Mouse (Mus musculus) monocyte, adult 2 months (primary cell): ENCODE data around the gene Eif4g3.

Source experiments
- DNase-seq, 2 experiments: peaks; one replicate each; pipeline ENCODE4 v3.0.0; 2022; ENCODE audit warnings: low spot score in 2 of 2, low read depth in 1 of 2

Gene Eif4g3

GRCm38 (mm10) chr4:138153980-138154379, 161.2 kb downstream of the Eif4g3 start:
- peak in 1 of 2 experiments; percentile 8 for DNase-seq

GRCm38 (mm10) chr4:138160918-138161317, 168.1 kb downstream of the Eif4g3 start:
- no peak for DNase-seq

GRCm38 (mm10) chr4:138161550-138161949, 168.7 kb downstream of the Eif4g3 start:
- DNase-seq = no peak

- DNase-seq = no peak
Observed at GRCm38 (mm10) chr4:138163836-138164235, 171.0 kb downstream of the Eif4g3 start.

DNA sequence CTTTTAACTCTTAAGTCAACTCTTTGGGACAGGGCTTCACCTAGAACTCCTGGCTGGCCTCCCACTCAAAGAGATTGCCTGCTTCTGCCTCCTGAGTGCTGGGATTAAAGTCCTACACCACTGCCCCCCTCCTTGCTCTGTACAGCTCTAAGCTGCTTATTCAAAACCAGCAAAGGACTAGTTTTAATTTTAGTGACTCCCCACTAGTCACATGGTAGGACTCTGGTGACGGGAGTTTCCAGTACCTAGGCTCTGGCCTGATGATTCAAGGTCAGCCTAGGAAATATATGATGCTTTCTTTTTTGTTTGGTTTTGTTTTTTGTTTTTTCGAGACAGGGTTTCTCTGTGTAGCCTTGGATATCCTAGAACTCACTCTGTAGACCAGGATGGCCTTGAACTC, 172.0 kb downstream of the Eif4g3 start:
- no peak for DNase-seq

DNA sequence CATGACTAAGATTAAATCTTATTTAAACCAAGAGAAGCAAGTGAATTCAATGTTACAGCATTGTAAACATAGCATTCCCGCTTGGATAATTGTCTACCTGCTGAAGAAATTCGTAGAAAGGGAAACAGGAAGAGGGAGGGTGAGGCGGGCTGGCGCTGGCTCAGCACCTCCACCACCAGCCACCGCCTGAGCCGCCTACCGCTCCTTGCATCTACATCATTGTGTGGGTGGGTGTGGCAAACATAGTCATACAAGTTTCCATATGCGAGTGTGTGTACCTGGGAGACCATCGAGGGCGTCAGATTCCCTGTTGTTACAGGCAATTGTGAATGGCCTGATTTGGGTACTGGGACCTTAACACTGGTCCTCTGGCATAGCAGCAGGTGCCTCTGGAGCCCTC, 173.7 kb downstream of the Eif4g3 start:
- no peak for DNase-seq

GRCm38 (mm10) chr4:138168162-138168561, 175.3 kb downstream of the Eif4g3 start:
- no peak for DNase-seq

DNA sequence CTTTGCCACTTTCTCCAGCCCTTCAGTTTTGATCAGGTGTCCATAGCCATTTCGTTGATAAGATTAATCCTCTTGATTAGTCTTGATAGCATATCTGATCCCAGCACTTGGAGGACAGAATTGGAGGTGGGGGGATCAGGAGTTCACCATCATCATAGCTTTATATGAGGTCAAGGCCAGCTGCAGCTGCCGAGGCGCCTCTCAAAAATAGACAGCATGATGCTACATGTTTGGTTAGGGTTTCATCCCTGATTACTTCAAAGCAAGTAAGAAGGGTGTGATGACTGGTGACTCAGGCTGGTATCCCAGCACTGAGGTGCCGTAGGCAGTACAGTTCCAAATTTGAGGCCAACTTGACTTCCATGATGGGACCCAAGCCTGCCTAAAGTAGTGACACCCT, 176.6 kb downstream of the Eif4g3 start:
- DNase-seq = no peak

DNA sequence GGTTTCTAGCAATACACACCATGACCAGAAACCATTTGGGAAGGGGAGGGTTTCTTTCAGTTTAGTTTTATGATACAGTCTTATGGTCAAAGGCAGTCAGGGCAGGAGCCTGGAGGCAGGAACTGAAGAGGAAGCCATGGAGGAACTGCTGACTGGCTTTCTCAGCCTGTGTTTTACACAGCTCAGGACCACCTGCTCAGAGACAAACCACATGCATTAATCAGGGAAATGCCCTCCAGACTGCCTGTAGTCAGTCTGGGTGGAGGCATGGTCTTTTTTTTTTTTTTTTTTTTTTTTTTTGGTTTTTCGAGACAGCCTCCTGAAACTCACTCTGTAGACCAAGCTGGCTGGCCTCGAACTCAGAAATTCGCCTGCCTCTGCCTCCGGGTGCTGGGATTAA, 179.9 kb downstream of the Eif4g3 start:
- no peak for DNase-seq

DNA sequence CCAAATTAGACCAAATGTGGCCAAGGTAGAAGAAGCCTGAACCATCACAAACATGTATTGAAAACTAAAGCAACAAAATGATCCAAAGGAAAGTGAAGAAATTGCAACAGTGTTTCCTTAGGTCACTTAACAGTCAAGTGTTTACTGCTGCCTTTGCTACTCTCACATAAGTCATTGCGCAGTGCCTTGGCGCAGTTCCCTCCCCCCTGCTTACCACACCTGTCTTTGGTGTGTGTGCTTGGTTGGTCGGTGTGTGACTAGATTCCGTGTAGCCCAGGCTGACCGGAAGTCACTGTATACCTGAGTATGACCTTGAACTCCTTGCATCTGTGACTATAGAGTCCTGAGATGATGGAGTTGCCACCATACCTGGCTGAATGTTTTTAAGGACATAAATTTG, 186.6 kb downstream of the Eif4g3 start:
- DNase-seq = no peak

- DNase-seq = no peak
Observed at GRCm38 (mm10) chr4:138180719-138181118, 187.9 kb downstream of the Eif4g3 start.

GRCm38 (mm10) chr4:138184056-138184455, 191.2 kb downstream of the Eif4g3 start:
- DNase-seq = no peak

DNA sequence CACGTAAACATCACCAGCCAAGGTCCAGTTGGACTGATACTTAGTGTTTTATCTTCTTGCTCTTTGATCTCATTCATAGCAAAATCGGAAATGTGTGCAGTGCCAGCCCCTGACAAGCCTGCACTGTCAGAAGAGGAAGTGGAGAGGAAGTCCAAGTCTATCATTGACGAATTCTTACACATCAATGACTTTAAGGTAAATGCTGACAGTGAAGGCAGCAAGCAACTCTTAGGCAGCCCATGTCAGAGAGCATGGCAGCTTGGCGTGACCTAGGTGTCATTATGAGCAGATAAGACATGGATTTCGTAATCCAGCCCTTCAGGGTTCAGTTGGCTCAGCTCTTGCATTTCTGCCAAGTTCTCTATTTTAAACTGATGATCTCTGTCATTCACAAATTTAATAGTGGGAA, 191.8 kb downstream of the Eif4g3 start:
- DNase-seq = no peak

DNA sequence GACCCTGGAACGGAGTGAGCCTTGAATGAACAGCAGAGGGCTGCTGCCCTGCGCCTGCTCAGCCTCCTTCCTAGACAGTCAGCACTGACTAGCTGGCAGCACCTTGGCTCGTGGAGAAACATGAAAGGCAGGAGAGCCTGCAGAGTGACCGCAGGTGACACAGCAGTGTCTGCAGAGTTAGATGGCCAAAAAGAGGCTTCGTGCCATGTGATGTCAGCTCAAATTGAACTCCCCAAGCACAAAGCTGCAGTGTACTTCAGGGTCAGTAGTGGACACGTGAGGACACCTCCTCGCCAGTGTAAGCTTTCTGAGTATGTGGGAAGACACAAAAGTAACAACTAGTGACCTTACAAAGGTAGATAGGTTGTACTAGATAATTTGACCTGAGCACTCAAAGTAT, 193.1 kb downstream of the Eif4g3 start:
- DNase-seq = no peak

DNA sequence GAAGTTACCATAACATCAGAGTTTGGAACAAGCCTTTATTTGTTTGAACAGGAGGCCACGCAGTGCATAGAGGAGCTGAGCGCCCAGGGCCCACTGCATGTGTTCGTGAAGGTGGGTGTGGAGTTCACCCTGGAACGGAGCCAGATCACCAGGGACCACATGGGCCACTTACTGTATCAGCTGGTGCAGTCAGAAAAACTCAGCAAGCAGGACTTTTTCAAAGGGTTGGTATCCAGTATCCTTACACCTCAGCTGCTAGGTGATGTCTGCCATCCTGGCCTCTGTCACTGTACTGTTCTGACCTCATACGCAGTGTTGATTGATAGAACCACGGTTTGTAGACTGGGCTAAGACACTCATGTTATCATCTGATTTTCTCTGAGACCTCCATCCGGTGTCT, 195.2 kb downstream of the Eif4g3 start:
- no peak for DNase-seq

GRCm38 (mm10) chr4:138192561-138192960, 199.7 kb downstream of the Eif4g3 start:
- DNase-seq = no peak

- no peak for DNase-seq
Observed at GRCm38 (mm10) chr4:138200769-138201168, 207.9 kb downstream of the Eif4g3 start.

GRCm38 (mm10) chr4:138201696-138202095, 208.9 kb downstream of the Eif4g3 start:
- DNase-seq = no peak

DNA sequence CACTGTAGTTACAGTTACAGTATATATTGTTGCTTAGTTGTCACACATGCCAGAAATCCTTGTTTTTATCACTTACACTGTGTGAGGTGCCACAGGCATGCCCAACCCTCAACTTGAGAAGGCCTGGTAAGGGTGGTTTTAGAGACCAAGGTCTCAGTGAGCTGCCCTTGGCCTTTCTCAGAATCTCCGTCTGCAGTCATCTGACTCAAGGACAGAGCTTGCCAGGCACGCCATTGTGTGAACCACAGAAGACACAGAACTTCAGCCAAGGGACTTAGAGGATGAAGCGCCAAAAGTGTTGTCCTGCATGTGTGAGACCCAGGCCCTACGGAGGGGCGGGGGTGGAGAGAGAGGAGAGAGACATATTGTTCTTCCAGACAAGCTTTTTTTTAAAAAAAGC, 217.3 kb downstream of the Eif4g3 start:
- no peak for DNase-seq

DNA sequence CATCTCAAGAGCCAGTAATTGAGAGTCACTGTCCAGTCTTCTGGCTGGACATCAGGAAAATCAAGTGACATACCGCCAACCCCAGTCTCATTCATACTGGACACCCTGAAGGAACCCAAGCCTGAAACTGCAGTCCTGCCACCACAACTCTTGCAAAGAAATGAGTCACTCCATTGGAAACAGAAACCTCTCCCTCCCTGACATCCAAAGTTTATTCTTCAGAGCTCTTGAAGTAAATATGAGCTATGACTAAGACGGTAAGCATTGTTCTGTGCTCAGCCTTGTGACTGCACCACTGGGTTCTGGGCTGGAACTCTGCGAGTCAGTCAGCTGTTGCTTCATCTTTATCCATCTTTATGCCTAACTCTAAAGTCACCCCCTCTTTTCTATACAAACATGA, 221.0 kb downstream of the Eif4g3 start:
- no peak for DNase-seq

- no peak for DNase-seq
Observed at GRCm38 (mm10) chr4:138215671-138216199, 222.9 kb downstream of the Eif4g3 start.

DNA sequence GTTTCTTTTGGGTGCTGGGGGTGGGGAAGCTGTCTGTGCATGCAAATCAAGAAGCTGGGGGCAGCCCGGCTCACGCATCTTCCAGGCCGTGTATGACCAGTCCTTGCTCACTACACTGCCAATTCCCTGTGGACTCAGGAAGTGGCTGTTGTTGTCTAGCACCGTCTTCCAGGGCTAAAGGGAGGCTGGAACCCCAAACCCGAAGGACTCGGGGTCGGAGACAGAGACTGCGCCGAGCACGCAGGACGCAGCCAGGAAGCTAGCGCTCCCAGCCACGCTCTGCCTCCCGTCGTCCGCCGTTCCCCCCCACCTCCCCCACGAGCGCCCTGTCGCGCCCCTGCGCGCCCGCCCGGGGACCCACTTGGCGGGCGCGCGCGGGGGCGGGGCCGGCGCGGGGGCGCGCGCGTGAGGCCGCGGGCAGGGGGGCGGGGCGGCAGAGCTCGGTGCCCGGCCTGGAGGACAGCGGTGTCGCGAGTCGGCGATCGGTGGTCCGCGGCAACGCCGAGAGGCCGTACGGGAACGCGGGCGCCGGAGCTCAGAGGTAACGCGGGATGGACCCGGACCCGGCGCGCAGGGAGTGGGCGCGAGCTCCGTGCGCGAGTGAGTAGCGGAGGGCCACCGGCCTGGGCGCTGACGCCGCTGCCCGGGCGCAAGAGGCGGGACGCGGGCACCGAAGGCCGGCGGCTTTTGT, 223.5 kb downstream of the Eif4g3 start, which contains the start of gene Hp1bp3:
TSS of gene Hp1bp3 (plus strand) at position 97 of the 691 bp plus-strand sequence.
- peak; percentile 3 to 14 for DNase-seq

DNA sequence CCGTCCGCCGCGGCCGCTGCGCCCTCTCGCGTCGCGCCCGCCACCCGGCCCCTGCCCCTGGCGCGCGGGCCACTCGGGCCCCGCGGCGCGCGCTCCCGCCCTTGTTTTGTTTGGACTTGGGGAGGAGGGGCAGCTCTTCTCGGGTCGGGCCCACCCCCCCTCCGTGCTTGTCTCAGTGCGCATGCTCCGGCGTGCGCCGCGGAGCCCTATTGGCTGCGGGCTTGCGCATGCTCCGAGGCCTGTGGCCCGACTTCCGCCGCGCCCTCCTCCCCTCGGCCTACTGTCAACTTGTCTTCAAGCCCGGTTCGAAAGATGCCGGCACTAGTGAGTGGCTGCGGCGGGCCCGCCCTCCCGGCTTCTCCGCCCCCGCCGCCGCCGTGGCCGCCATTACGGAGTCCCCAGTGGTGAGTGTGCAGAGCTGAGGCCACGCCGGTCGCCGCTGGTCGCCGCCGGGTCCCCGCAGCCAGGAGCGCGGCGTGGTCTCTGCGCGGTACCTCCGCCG, 224.1 kb downstream of the Eif4g3 start:
- peak; percentile 87 to 94 for DNase-seq
